Mouse (Mus musculus) erythroblast, adult 5-6 weeks (primary cell): ENCODE data around the gene Cela3b. TPM values are rescaled to one million over a fixed set of nuclear protein-coding genes. Genes with fewer than 3 reads are reported as not detected.

Experiments used
- ATAC-seq: replicated peaks from 2 replicates; pipeline ENCODE4 v1.8.0; 2016; ENCODE audit warnings: moderate number of reproducible peaks, mild to moderate bottlenecking, moderate TSS enrichment, inconsistent platforms; ENCODE audit not compliant: poor library complexity, low FRiP score, severe bottlenecking
- total RNA-seq, 2 experiments: library from RNA; stranded (forward) in 1 of 2; stranded (reverse) in 1 of 2; fragments of 150-400 nt in 1 of 2; fragments of 200-764, 138-1000 nt in 1 of 2; gene quantifications; 2 replicates each; pipeline versions ENCODE4 v1.2.3 to v1.2.4; 2015 to 2017; ENCODE audit warnings: low replicate concordance in 2 of 2

The Cela3b gene
- total RNA-seq, 2 experiments from 2014 or later, result not detected

GRCm38 (mm10) chr4:137379713-137380255 lies 50.6 kb downstream of the Cela3b start:
- no peak for ATAC-seq

GRCm38 (mm10) chr4:137379085-137379484 lies 51.3 kb downstream of the Cela3b start:
- ATAC-seq, result no peak

DNA sequence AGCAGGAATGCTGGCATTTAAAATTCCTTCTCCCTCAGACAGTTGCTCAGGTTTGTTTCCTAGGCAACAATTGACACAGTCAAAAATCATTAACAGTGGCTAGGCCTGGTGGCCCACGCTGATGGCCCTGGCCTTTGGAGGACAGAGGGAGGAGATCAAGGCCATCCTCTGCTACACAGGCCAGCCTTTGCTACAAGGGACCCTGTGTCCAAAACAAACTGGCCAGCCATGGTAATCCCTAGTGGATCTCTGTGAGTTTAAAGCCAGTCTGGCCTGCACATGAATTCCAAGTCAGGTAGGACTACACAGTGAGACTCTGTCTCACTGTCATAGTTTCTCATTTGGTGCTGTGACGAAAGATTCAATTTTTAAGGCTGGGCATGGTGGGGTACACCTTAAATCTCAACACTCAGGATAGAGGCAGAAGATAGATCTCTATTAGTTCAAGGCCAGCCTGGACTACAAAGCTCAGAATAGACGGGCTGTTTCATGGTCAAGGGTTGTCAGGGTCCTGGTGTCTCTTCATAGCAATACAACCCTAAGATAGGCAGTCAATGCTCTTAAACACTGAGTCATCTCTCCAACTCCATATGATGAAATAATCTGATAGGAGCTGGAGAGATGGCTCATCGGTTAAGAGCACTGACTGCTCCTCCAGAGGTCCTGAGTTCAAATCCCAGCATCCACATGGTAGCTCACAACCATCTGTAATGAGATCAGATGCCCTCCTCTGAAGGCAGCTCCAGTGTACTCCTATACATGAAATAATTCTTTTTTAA lies 52.6 kb downstream of the Cela3b start:
- ATAC-seq, result no peak

DNA sequence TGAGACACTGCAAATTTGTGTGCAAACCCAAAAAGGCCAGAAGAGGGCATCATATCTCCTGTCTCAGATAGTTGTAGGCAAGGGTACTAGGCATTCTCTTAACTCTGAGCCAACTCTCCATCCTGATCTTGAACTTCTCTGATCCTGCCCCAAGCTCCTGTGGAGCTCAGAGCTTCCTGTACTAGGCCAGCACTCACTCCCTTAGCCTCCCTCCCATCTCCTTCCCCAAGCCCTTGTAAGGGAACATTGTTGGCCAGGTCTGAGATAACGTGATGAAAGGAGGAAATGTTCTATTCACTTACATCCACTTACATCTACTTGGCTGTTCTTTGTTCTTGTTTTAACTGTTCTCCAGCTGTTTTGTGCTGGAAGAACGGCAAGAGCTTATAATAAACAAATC lies 53.6 kb downstream of the Cela3b start:
- no peak for ATAC-seq

DNA sequence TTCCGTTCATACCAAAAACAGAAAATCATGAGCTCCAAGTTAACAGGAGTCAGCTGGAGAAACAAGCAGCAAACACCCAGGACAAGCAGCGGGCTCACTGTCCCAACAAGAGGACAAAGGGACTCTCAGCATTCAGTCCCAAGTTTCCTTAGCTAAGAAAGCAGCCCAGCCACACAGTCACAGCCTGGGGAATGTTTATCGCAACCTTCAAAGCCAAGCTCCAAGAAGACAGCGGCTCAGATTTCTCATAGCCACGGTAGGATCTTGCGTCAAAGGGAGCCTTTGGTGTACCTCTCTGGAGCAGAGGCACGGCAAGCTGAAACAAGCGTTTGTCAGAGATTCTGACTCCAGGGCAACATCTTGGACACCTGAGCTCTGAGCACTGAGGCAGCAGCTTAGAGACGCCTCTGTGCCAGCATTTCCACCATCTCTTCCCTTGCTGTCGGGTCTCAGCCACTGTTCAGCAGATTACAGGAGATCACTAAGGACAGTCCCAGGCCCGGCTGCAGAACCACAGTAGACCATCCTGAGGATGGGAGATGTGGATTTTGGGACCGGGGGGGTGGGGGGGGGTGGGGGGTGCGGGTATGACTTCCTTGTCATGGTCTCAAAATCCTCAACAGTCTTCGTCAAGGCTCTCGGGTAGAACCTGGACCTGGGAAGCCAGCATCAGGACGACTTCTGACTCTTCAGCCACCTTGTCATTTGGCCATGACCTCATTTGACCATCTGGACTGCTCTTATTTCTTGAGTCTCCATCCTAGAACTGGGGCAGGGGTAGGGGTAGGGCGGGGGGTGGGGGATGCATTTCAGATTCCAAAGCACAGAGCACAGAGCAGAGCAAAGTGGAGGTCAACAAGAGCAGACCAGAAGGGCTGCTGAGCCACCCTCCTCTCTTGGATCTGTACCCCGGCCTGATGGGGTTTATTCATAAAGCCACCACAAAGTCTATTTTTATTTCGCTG lies 54.7 kb downstream of the Cela3b start:
- no peak for ATAC-seq

- 0 out of 2 replicates have a peak, but pooled peaks have one; percentile 24 for ATAC-seq
Measured at GRCm38 (mm10) chr4:137373711-137374110, 56.6 kb downstream of the Cela3b start.

GRCm38 (mm10) chr4:137371596-137372523 lies 58.5 kb downstream of the Cela3b start:
- no peak for ATAC-seq

Other genes starting within 250 kb of the Cela3b start
- gene Wnt4, start 153.1 kb downstream of the Cela3b start, total RNA-seq (2015; ENCODE audit: low replicate concordance), result not detected in 2 replicates
- not detected in 2 replicates for gene Wnt4, start 153.1 kb downstream of the Cela3b start, total RNA-seq (2017; ENCODE audit: low replicate concordance)
- gene Cdc42, start 72.8 kb downstream of the Cela3b start, total RNA-seq (2015; ENCODE audit: low replicate concordance), result 236 and 252 TPM in 2 replicates
- gene Cdc42, start 72.8 kb downstream of the Cela3b start, total RNA-seq (2017; ENCODE audit: low replicate concordance), result 105 and 186 TPM in 2 replicates
- not detected in 2 replicates for gene Cela3a, start 20.7 kb downstream of the Cela3b start, total RNA-seq (2015; ENCODE audit: low replicate concordance)
- gene Cela3a, start 20.7 kb downstream of the Cela3b start, total RNA-seq (2017; ENCODE audit: low replicate concordance), result not detected in 2 replicates
- gene 1700013G24Rik, start 22.7 kb upstream of the Cela3b start, total RNA-seq (2015; ENCODE audit: low replicate concordance), result not detected in 2 replicates
- gene 1700013G24Rik, start 22.7 kb upstream of the Cela3b start, total RNA-seq (2017; ENCODE audit: low replicate concordance), result not detected in 2 replicates
- gene Hspg2, start 38.2 kb upstream of the Cela3b start, total RNA-seq (2015; ENCODE audit: low replicate concordance), result not detected in 2 replicates
- gene Hspg2, start 38.2 kb upstream of the Cela3b start, total RNA-seq (2017; ENCODE audit: low replicate concordance), result not detected in 2 replicates
- gene Ldlrad2, start 144.0 kb upstream of the Cela3b start, total RNA-seq (2015; ENCODE audit: low replicate concordance), result not detected in 2 replicates
- not detected in 2 replicates for gene Ldlrad2, start 144.0 kb upstream of the Cela3b start, total RNA-seq (2017; ENCODE audit: low replicate concordance)
- gene Usp48, start 163.2 kb upstream of the Cela3b start, total RNA-seq (2015; ENCODE audit: low replicate concordance), result 37.6 and 43.4 TPM in 2 replicates
- 46.5 and 54.8 TPM in 2 replicates for gene Usp48, start 163.2 kb upstream of the Cela3b start, total RNA-seq (2017; ENCODE audit: low replicate concordance)
- gene Rap1gap, start 234.2 kb upstream of the Cela3b start, total RNA-seq (2015; ENCODE audit: low replicate concordance), result not detected in 2 replicates
- not detected in 2 replicates for gene Rap1gap, start 234.2 kb upstream of the Cela3b start, total RNA-seq (2017; ENCODE audit: low replicate concordance)